Mouse (Mus musculus): ENCODE measurements around the gene Zbtb45.

Zbtb45 gene

GRCm38 (mm10) chr7:13010005-13010908 is at the start of gene Zbtb45:
Gene Zbtb45 (minus strand): TSS chr7:13010034.
- DNase-seq (ENCODE audit: low spot score in 2 of 2): no peak

- no peak for DNase-seq (ENCODE audit: low spot score in 2 of 2)
These were observed 49.7 kb upstream of the Zbtb45 start for GRCm38 (mm10) chr7:13059536-13059935.

- DNase-seq (ENCODE audit: low spot score in 2 of 2): no peak
These were observed 47.3 kb upstream of the Zbtb45 start for GRCm38 (mm10) chr7:13056913-13057700.

GRCm38 (mm10) chr7:13054287-13055010 is 44.6 kb upstream of the Zbtb45 start, which contains the start of gene Mzf1:
Gene Mzf1 (minus strand): TSS chr7:13054764.
- peak; percentile 94 to 95 for DNase-seq (ENCODE audit: low spot score in 2 of 2)

GRCm38 (mm10) chr7:13053961-13054286 is 44.1 kb upstream of the Zbtb45 start:
- no peak for DNase-seq (ENCODE audit: low spot score in 2 of 2)

- DNase-seq (ENCODE audit: low spot score in 2 of 2): no peak
These were observed 43.7 kb upstream of the Zbtb45 start for GRCm38 (mm10) chr7:13053501-13053900.

- no peak for DNase-seq (ENCODE audit: low spot score in 2 of 2)
These were observed 43.2 kb upstream of the Zbtb45 start for GRCm38 (mm10) chr7:13053001-13053400.

- peak; percentile 65 to 68 for DNase-seq (ENCODE audit: low spot score in 2 of 2)
These were observed 36.2 kb upstream of the Zbtb45 start for GRCm38 (mm10) chr7:13046084-13046483.

GRCm38 (mm10) chr7:13044254-13044625 is 34.4 kb upstream of the Zbtb45 start:
- no peak for DNase-seq (ENCODE audit: low spot score in 2 of 2)

GRCm38 (mm10) chr7:13043445-13044253 is 33.8 kb upstream of the Zbtb45 start:
- no peak for DNase-seq (ENCODE audit: low spot score in 2 of 2)

GRCm38 (mm10) chr7:13043120-13043444 is 33.2 kb upstream of the Zbtb45 start:
- no peak for DNase-seq (ENCODE audit: low spot score in 2 of 2)

GRCm38 (mm10) chr7:13042511-13042910 is 32.7 kb upstream of the Zbtb45 start:
- no peak for DNase-seq (ENCODE audit: low spot score in 2 of 2)

GRCm38 (mm10) chr7:13041256-13041655 is 31.4 kb upstream of the Zbtb45 start:
- no peak for DNase-seq (ENCODE audit: low spot score in 2 of 2)

- no peak for DNase-seq (ENCODE audit: low spot score in 2 of 2)
These were observed 29.3 kb upstream of the Zbtb45 start for GRCm38 (mm10) chr7:13039181-13039580.

- DNase-seq (ENCODE audit: low spot score in 2 of 2): no peak
These were observed 28.9 kb upstream of the Zbtb45 start for GRCm38 (mm10) chr7:13038621-13039169.

GRCm38 (mm10) chr7:13037901-13038555 is 28.2 kb upstream of the Zbtb45 start, which contains the start of gene Ube2m:
Gene Ube2m (minus strand): TSS chr7:13038275.
- peak; percentile 98 to 99 for DNase-seq (ENCODE audit: low spot score in 2 of 2)

GRCm38 (mm10) chr7:13037366-13037765 is 27.5 kb upstream of the Zbtb45 start:
- no peak for DNase-seq (ENCODE audit: low spot score in 2 of 2)

GRCm38 (mm10) chr7:13036806-13037205 is 27.0 kb upstream of the Zbtb45 start:
- DNase-seq (ENCODE audit: low spot score in 2 of 2): no peak

GRCm38 (mm10) chr7:13035211-13035855 is 25.5 kb upstream of the Zbtb45 start:
- no peak for DNase-seq (ENCODE audit: low spot score in 2 of 2)

Data from spleen, postnatal 36 days (tissue).